Mouse (Mus musculus): ENCODE measurements around the gene Srpk2.

- TF ChIP-seq TAL1 (IDR thresholded peaks at IDR 0.05; ENCODE audit: low read length) (no peak), GATA1 (IDR thresholded peaks at IDR 0.05; ENCODE audit: low read length) (no peak)
These were observed 85.9 kb downstream of the Srpk2 start for GRCm38 (mm10) chr5:23598491-23598890.
